Mouse (Mus musculus) MEL (cell line): ENCODE data around the gene Gmds. TPM values are rescaled to one million over a fixed set of nuclear protein-coding genes. Genes with fewer than 3 reads are reported as not detected.
A peak's percentile ranks its signal among the peaks of the same experiment; 100 is the strongest.

Experiments
- DNase-seq: peaks from one replicate; pipeline ENCODE4 v3.0.0; 2011; ENCODE audit warnings: low read depth, low spot score
- H3K27ac ChIP-seq: 2 replicates; pipeline ENCODE4 v1.5.1; 2012; ENCODE audit warnings: low read depth, mild to moderate bottlenecking, control low read depth, low read length, moderate library complexity; ENCODE audit not compliant: control insufficient read depth
- H3K27me3 ChIP-seq, 2 experiments: fragments of 150-350 bp in 1 of 2; sonication (generic) in 1 of 2; 2 replicates each; pipeline ENCODE4 v1.6.1; 2012; ENCODE audit warnings: low read length in 2 of 2, mild to moderate bottlenecking in 2 of 2, improper control_type of control experiment in 1 of 2, moderate library complexity in 1 of 2; ENCODE audit not compliant: insufficient read depth in 2 of 2, control insufficient read depth in 1 of 2
- H3K36me3 ChIP-seq, 2 experiments: 2 replicates each; pipeline ENCODE4 v1.6.1; 2012 to 2014; ENCODE audit warnings: low read length in 2 of 2, improper control_type of control experiment in 1 of 2, inconsistent platforms in 1 of 2, mild to moderate bottlenecking in 1 of 2; ENCODE audit not compliant: insufficient read depth in 2 of 2, control insufficient read depth in 1 of 2
- H3K4me1 ChIP-seq, 2 experiments: fragments of 150-350 bp in 1 of 2; sonication (generic) in 1 of 2; 2 replicates each; pipeline ENCODE4 v1.6.1; 2012; ENCODE audit warnings: low read length in 2 of 2, improper control_type of control experiment in 1 of 2, mild to moderate bottlenecking in 1 of 2; ENCODE audit not compliant: insufficient read depth in 2 of 2, control insufficient read depth in 1 of 2
- H3K4me3 ChIP-seq, 2 experiments: fragments of 150-350 bp in 1 of 2; sonication (generic) in 1 of 2; 2 replicates each; pipeline ENCODE4 v1.5.1; 2012; ENCODE audit warnings: low read depth in 2 of 2, low read length in 2 of 2, mild to moderate bottlenecking in 2 of 2, moderate library complexity in 2 of 2, control low read depth in 1 of 2, improper control_type of control experiment in 1 of 2; ENCODE audit not compliant: control insufficient read depth in 1 of 2, insufficient read depth in 1 of 2
- H3K79me2 ChIP-seq: 2 replicates; pipeline ENCODE4 v1.6.1; 2012; ENCODE audit warnings: mild to moderate bottlenecking, low read length, moderate library complexity; ENCODE audit not compliant: control insufficient read depth, poor library complexity, insufficient read depth
- H3K9ac ChIP-seq: 2 replicates; pipeline ENCODE4 v1.6.1; 2012; ENCODE audit warnings: low read depth, mild to moderate bottlenecking, control low read depth, low read length, moderate library complexity; ENCODE audit not compliant: control insufficient read depth, poor library complexity, severe bottlenecking
- H3K9me3 ChIP-seq: fragments of 150-350 bp; sonication (generic); replicated peaks from 2 replicates; pipeline ENCODE4 v1.6.1; 2012; ENCODE audit warnings: mild to moderate bottlenecking, low read length, improper control_type of control experiment, moderate library complexity; ENCODE audit not compliant: insufficient read depth
- CTCF ChIP-seq, 3 experiments: IDR thresholded peaks in 2 of 3; conservative IDR thresholded peaks in 1 of 3; 2 replicates each; pipeline ENCODE4 v1.5.1; 2011 to 2012; ENCODE audit warnings: low read length in 3 of 3, low read depth in 2 of 3, mild to moderate bottlenecking in 2 of 3, improper control_type of control experiment in 1 of 3, inconsistent platforms in 1 of 3, mixed read lengths in 1 of 3, moderate library complexity in 1 of 3; ENCODE audit not compliant: control insufficient read depth in 1 of 3, insufficient read depth in 1 of 3, poor library complexity in 1 of 3, severe bottlenecking in 1 of 3
- ELF1 ChIP-seq: IDR thresholded peaks from 2 replicates; pipeline ENCODE4 v1.6.1; 2014; ENCODE audit warnings: low read depth, mild to moderate bottlenecking, inconsistent platforms, low read length, improper control_type of control experiment, moderate library complexity
- EP300 ChIP-seq, 2 experiments: IDR thresholded peaks; 2 replicates each; pipeline ENCODE4 v1.6.1; 2011; ENCODE audit warnings: improper control_type of control experiment in 2 of 2, low read length in 2 of 2, low read depth in 1 of 2, mild to moderate bottlenecking in 1 of 2
- ETS1 ChIP-seq: IDR thresholded peaks from 2 replicates; pipeline ENCODE4 v1.6.1; 2012; ENCODE audit warnings: low read depth, mild to moderate bottlenecking, inconsistent platforms, low read length, improper control_type of control experiment, moderate library complexity
- GABPA ChIP-seq: IDR thresholded peaks from 2 replicates; pipeline ENCODE4 v1.6.1; 2012; ENCODE audit warnings: low read depth, mild to moderate bottlenecking, inconsistent platforms, low read length, improper control_type of control experiment, moderate library complexity
- JUND ChIP-seq: IDR thresholded peaks from 2 replicates; pipeline ENCODE4 v1.6.1; 2011; ENCODE audit warnings: low read depth, mild to moderate bottlenecking, improper control_type of control experiment, low read length
- MAZ ChIP-seq: IDR thresholded peaks from 2 replicates; pipeline ENCODE4 v1.6.1; 2012; ENCODE audit warnings: low read depth, mild to moderate bottlenecking, inconsistent platforms, low read length, improper control_type of control experiment
- MYC ChIP-seq: IDR thresholded peaks from 2 replicates; pipeline ENCODE4 v1.6.1; 2011; ENCODE audit warnings: low read depth, mild to moderate bottlenecking, low read length, improper control_type of control experiment, moderate library complexity
- RCOR1 ChIP-seq: IDR thresholded peaks from 2 replicates; pipeline ENCODE4 v1.6.1; 2012; ENCODE audit warnings: low read depth, mild to moderate bottlenecking, inconsistent platforms, low read length, improper control_type of control experiment
- SIN3A ChIP-seq: IDR thresholded peaks from 2 replicates; pipeline ENCODE4 v1.6.1; 2012; ENCODE audit warnings: low read length, improper control_type of control experiment, inconsistent platforms
- SMC3 ChIP-seq: IDR thresholded peaks from 2 replicates; pipeline ENCODE4 v1.6.1; 2011; ENCODE audit warnings: low read depth, low read length, improper control_type of control experiment
- TAL1 ChIP-seq: IDR thresholded peaks from 2 replicates; pipeline ENCODE4 v1.6.1; 2012; ENCODE audit warnings: mild to moderate bottlenecking, inconsistent platforms, low read length, moderate library complexity, mixed read lengths
- TCF12 ChIP-seq: IDR thresholded peaks from 2 replicates; pipeline ENCODE4 v1.6.1; 2014; ENCODE audit warnings: low read depth, mild to moderate bottlenecking, inconsistent platforms, low read length, improper control_type of control experiment, moderate library complexity
- USF1 ChIP-seq: IDR thresholded peaks from 2 replicates; pipeline ENCODE4 v1.6.1; 2014; ENCODE audit warnings: low read depth, mild to moderate bottlenecking, inconsistent platforms, low read length, improper control_type of control experiment, moderate library complexity
- ZC3H11A ChIP-seq: IDR thresholded peaks from 2 replicates; pipeline ENCODE4 v1.6.1; 2012; ENCODE audit warnings: low read depth, mild to moderate bottlenecking, inconsistent platforms, low read length, improper control_type of control experiment
- ZKSCAN1 ChIP-seq: IDR thresholded peaks from 2 replicates; pipeline ENCODE4 v1.6.1; 2012; ENCODE audit warnings: low read depth, mild to moderate bottlenecking, inconsistent platforms, low read length, improper control_type of control experiment, moderate library complexity
- ZMIZ1 ChIP-seq: IDR thresholded peaks from 2 replicates; pipeline ENCODE4 v1.6.1; 2012; ENCODE audit warnings: low read depth, mild to moderate bottlenecking, inconsistent platforms, low read length, improper control_type of control experiment, moderate library complexity
- polyA plus RNA-seq, 2 experiments: library from polyadenylated mRNA; stranded (reverse) in 1 of 2; unstranded in 1 of 2; fragments of >175 nt in 1 of 2; fragments of >200 nt in 1 of 2; gene quantifications; 2 replicates each; pipeline versions ENCODE4 v1.2.1 to v1.2.4; 2012; ENCODE audit warnings: low replicate concordance in 2 of 2, low read depth in 1 of 2; ENCODE audit not compliant: insufficient read length in 2 of 2, insufficient read depth in 1 of 2, missing spikeins in 1 of 2
- total RNA-seq: library from RNA; depleted of rRNA; stranded (reverse); fragments of 300-350 nt; gene quantifications from 2 replicates; pipeline ENCODE4 v1.2.3, GENCODE M21; 2012

The Gmds gene
- total and polyA plus RNA-seq, 3 experiments: 17.4 to 32.2 TPM; not detected in 1

- Histone ChIP-seq H3K79me2 (no peaks in the 10 kb centered on the region), H3K27me3 (no peaks in the 10 kb centered on the region), H3K36me3 (peaks cover 0 to 6% of the 10 kb centered on the region in 2 experiments; a peak in 1 of 4 replicates), H3K9ac (no peak overlapping the region), H3K4me3 (no peak overlapping the region), H3K27ac (no peak overlapping the region), H3K4me1 (peaks cover 0 to 2% of the 10 kb centered on the region in 2 experiments; a peak in 3 of 4 replicates), H3K9me3 (no peaks in the 10 kb centered on the region)
- TF ChIP-seq ZC3H11A: no peak
- no peak for TF ChIP-seq MYC
- no peak for TF ChIP-seq ELF1
- no peak for TF ChIP-seq SMC3
- TF ChIP-seq JUND: no peak
- DNase-seq: no peak
Observed at GRCm38 (mm10) chr13:31971040-31971501, 367.5 kb downstream of the Gmds start.

GRCm38 (mm10) chr13:31968272-31968671, 370.3 kb downstream of the Gmds start:
- Histone ChIP-seq H3K4me3 (no peak overlapping the region), H3K4me1 (peaks cover 0 to 2% of the 10 kb centered on the region in 2 experiments; a peak in 3 of 4 replicates), H3K79me2 (no peaks in the 10 kb centered on the region), H3K36me3 (peaks cover 0 to 7% of the 10 kb centered on the region in 2 experiments; a peak in 1 of 4 replicates), H3K27me3 (no peaks in the 10 kb centered on the region), H3K9me3 (no peaks in the 10 kb centered on the region), H3K27ac (no peak overlapping the region), H3K9ac (no peak overlapping the region)
- peak; percentile 38 for DNase-seq
- TF ChIP-seq MAZ: no peak
- 0 out of 2 replicates have a peak, but pooled peaks have one; percentile 20 for TF ChIP-seq MYC
- peak; percentile 24; the same call in 1 of the 2 replicates for TF ChIP-seq USF1
- TF ChIP-seq TCF12: peak; percentile 25; the same call in 1 of the 2 replicates
- TF ChIP-seq GABPA: no peak
- TF ChIP-seq SIN3A: no peak
- TF ChIP-seq ZKSCAN1: no peak
- no peak for TF ChIP-seq TAL1
- TF ChIP-seq ZMIZ1: no peak
- TF ChIP-seq ETS1: no peak
- TF ChIP-seq CTCF (IDR thresholded peaks at IDR 0.05 in 2 of 3, conservative IDR thresholded peaks at IDR 0.05 in 1 of 3; ENCODE audit: control insufficient read depth in 1 of 3, insufficient read depth in 1 of 3, low read depth in 2 of 3, low read length in 3 of 3, poor library complexity in 1 of 3, severe bottlenecking in 1 of 3): no peak
- peak; percentile 57 to 68; a peak in 3 of 4 replicates for TF ChIP-seq EP300 (IDR thresholded peaks at IDR 0.05; ENCODE audit: low read depth in 1 of 2, low read length in 2 of 2)
- TF ChIP-seq RCOR1: peak; percentile 38; the same call in 1 of the 2 replicates
